Mouse (Mus musculus) thymus, postnatal 10 days (tissue): Measurements from ENCODE around the gene Pde4d.

Source experiments
- DNase-seq, 2 experiments: peaks; one replicate each; pipeline ENCODE4 v3.0.0; 2021; ENCODE audit warnings: low spot score in 2 of 2

Pde4d gene

GRCm38 (mm10) chr13:108489825-108490224, 40.1 kb downstream of the Pde4d start:
- DNase-seq, result no peak

GRCm38 (mm10) chr13:108490872-108491271, 41.1 kb downstream of the Pde4d start:
- DNase-seq, result no peak

GRCm38 (mm10) chr13:108492886-108493285, 43.1 kb downstream of the Pde4d start:
- no peak for DNase-seq

- no peak for DNase-seq
These were observed 44.6 kb downstream of the Pde4d start for GRCm38 (mm10) chr13:108494365-108494764.

- DNase-seq, result no peak
These were observed 48.0 kb downstream of the Pde4d start for GRCm38 (mm10) chr13:108497768-108498167.

- no peak for DNase-seq
These were observed 48.5 kb downstream of the Pde4d start for GRCm38 (mm10) chr13:108498247-108498743.

- DNase-seq, result no peak
These were observed 49.1 kb downstream of the Pde4d start for GRCm38 (mm10) chr13:108498773-108499313.

GRCm38 (mm10) chr13:108501386-108501785, 51.6 kb downstream of the Pde4d start:
- DNase-seq, result no peak

- DNase-seq, result no peak
These were observed 74.8 kb downstream of the Pde4d start for GRCm38 (mm10) chr13:108524548-108524947.

- no peak for DNase-seq
These were observed 75.2 kb downstream of the Pde4d start for GRCm38 (mm10) chr13:108524969-108525368.

- DNase-seq, result no peak
These were observed 76.7 kb downstream of the Pde4d start for GRCm38 (mm10) chr13:108526258-108527007.

- DNase-seq, result no peak
These were observed 77.5 kb downstream of the Pde4d start for GRCm38 (mm10) chr13:108527090-108527770.

- DNase-seq, result no peak
These were observed 78.6 kb downstream of the Pde4d start for GRCm38 (mm10) chr13:108528343-108528742.

GRCm38 (mm10) chr13:108532875-108533274, 83.1 kb downstream of the Pde4d start:
- DNase-seq, result no peak

GRCm38 (mm10) chr13:108536436-108536835, 86.7 kb downstream of the Pde4d start:
- DNase-seq, result no peak

GRCm38 (mm10) chr13:108536951-108537350, 87.2 kb downstream of the Pde4d start:
- no peak for DNase-seq

- DNase-seq, result no peak
These were observed 89.1 kb downstream of the Pde4d start for GRCm38 (mm10) chr13:108538760-108539369.

- DNase-seq, result no peak
These were observed 91.7 kb downstream of the Pde4d start for GRCm38 (mm10) chr13:108541488-108541887.

GRCm38 (mm10) chr13:108542342-108542761, 92.6 kb downstream of the Pde4d start:
- no peak for DNase-seq

- no peak for DNase-seq
These were observed 102.5 kb downstream of the Pde4d start for GRCm38 (mm10) chr13:108552288-108552687.

GRCm38 (mm10) chr13:108552995-108553394, 103.2 kb downstream of the Pde4d start:
- no peak for DNase-seq

GRCm38 (mm10) chr13:108554901-108555300, 105.2 kb downstream of the Pde4d start:
- no peak for DNase-seq
